Mouse (Mus musculus) MEL (cell line): ENCODE data around the gene Zfp64. TPM values are rescaled to one million over a fixed set of nuclear protein-coding genes. Genes with fewer than 3 reads are reported as not detected.

Source experiments
- DNase-seq: peaks from one replicate; pipeline ENCODE4 v3.0.0; 2011; ENCODE audit warnings: low read depth, low spot score
- H3K27ac ChIP-seq: 2 replicates; pipeline ENCODE4 v1.5.1; 2012; ENCODE audit warnings: low read depth, mild to moderate bottlenecking, control low read depth, low read length, moderate library complexity; ENCODE audit not compliant: control insufficient read depth
- H3K27me3 ChIP-seq, 2 experiments: fragments of 150-350 bp in 1 of 2; sonication (generic) in 1 of 2; 2 replicates each; pipeline ENCODE4 v1.6.1; 2012; ENCODE audit warnings: low read length in 2 of 2, mild to moderate bottlenecking in 2 of 2, improper control_type of control experiment in 1 of 2, moderate library complexity in 1 of 2; ENCODE audit not compliant: insufficient read depth in 2 of 2, control insufficient read depth in 1 of 2
- H3K36me3 ChIP-seq, 2 experiments: 2 replicates each; pipeline ENCODE4 v1.6.1; 2012 to 2014; ENCODE audit warnings: low read length in 2 of 2, improper control_type of control experiment in 1 of 2, inconsistent platforms in 1 of 2, mild to moderate bottlenecking in 1 of 2; ENCODE audit not compliant: insufficient read depth in 2 of 2, control insufficient read depth in 1 of 2
- H3K4me1 ChIP-seq, 2 experiments: fragments of 150-350 bp in 1 of 2; sonication (generic) in 1 of 2; 2 replicates each; pipeline ENCODE4 v1.6.1; 2012; ENCODE audit warnings: low read length in 2 of 2, improper control_type of control experiment in 1 of 2, mild to moderate bottlenecking in 1 of 2; ENCODE audit not compliant: insufficient read depth in 2 of 2, control insufficient read depth in 1 of 2
- H3K4me3 ChIP-seq, 2 experiments: fragments of 150-350 bp in 1 of 2; sonication (generic) in 1 of 2; 2 replicates each; pipeline ENCODE4 v1.5.1; 2012; ENCODE audit warnings: low read depth in 2 of 2, low read length in 2 of 2, mild to moderate bottlenecking in 2 of 2, moderate library complexity in 2 of 2, control low read depth in 1 of 2, improper control_type of control experiment in 1 of 2; ENCODE audit not compliant: control insufficient read depth in 1 of 2, insufficient read depth in 1 of 2
- H3K79me2 ChIP-seq: 2 replicates; pipeline ENCODE4 v1.6.1; 2012; ENCODE audit warnings: mild to moderate bottlenecking, low read length, moderate library complexity; ENCODE audit not compliant: control insufficient read depth, poor library complexity, insufficient read depth
- H3K9ac ChIP-seq: 2 replicates; pipeline ENCODE4 v1.6.1; 2012; ENCODE audit warnings: low read depth, mild to moderate bottlenecking, control low read depth, low read length, moderate library complexity; ENCODE audit not compliant: control insufficient read depth, poor library complexity, severe bottlenecking
- H3K9me3 ChIP-seq: fragments of 150-350 bp; sonication (generic); replicated peaks from 2 replicates; pipeline ENCODE4 v1.6.1; 2012; ENCODE audit warnings: mild to moderate bottlenecking, low read length, improper control_type of control experiment, moderate library complexity; ENCODE audit not compliant: insufficient read depth
- BHLHE40 ChIP-seq: IDR thresholded peaks from 2 replicates; pipeline ENCODE4 v1.6.1; 2012; ENCODE audit warnings: low read depth, mild to moderate bottlenecking, inconsistent platforms, low read length, improper control_type of control experiment, borderline replicate concordance
- CTCF ChIP-seq, 3 experiments: IDR thresholded peaks in 2 of 3; conservative IDR thresholded peaks in 1 of 3; 2 replicates each; pipeline ENCODE4 v1.5.1; 2011 to 2012; ENCODE audit warnings: low read length in 3 of 3, low read depth in 2 of 3, mild to moderate bottlenecking in 2 of 3, improper control_type of control experiment in 1 of 3, inconsistent platforms in 1 of 3, mixed read lengths in 1 of 3, moderate library complexity in 1 of 3; ENCODE audit not compliant: control insufficient read depth in 1 of 3, insufficient read depth in 1 of 3, poor library complexity in 1 of 3, severe bottlenecking in 1 of 3
- EP300 ChIP-seq, 2 experiments: IDR thresholded peaks; 2 replicates each; pipeline ENCODE4 v1.6.1; 2011; ENCODE audit warnings: improper control_type of control experiment in 2 of 2, low read length in 2 of 2, low read depth in 1 of 2, mild to moderate bottlenecking in 1 of 2
- MAX ChIP-seq: IDR thresholded peaks from 2 replicates; pipeline ENCODE4 v1.6.1; 2011; ENCODE audit warnings: low read length, improper control_type of control experiment
- MEF2A ChIP-seq: IDR thresholded peaks from 2 replicates; pipeline ENCODE4 v1.6.1; 2014; ENCODE audit warnings: low read depth, mild to moderate bottlenecking, inconsistent platforms, low read length, improper control_type of control experiment; ENCODE audit not compliant: poor library complexity, insufficient replicate concordance, severe bottlenecking; ENCODE audit errors: extremely low read depth
- NELFE ChIP-seq: IDR thresholded peaks from 2 replicates; pipeline ENCODE4 v1.6.1; 2011; ENCODE audit warnings: low read depth, low read length, improper control_type of control experiment
- NRF1 ChIP-seq: IDR thresholded peaks from 2 replicates; pipeline ENCODE4 v1.6.1; 2014; ENCODE audit warnings: low read depth, mild to moderate bottlenecking, inconsistent platforms, low read length, improper control_type of control experiment, moderate library complexity; ENCODE audit not compliant: poor library complexity, insufficient read depth, severe bottlenecking
- RCOR1 ChIP-seq: IDR thresholded peaks from 2 replicates; pipeline ENCODE4 v1.6.1; 2012; ENCODE audit warnings: low read depth, mild to moderate bottlenecking, inconsistent platforms, low read length, improper control_type of control experiment
- TAL1 ChIP-seq: IDR thresholded peaks from 2 replicates; pipeline ENCODE4 v1.6.1; 2012; ENCODE audit warnings: mild to moderate bottlenecking, inconsistent platforms, low read length, moderate library complexity, mixed read lengths
- USF1 ChIP-seq: IDR thresholded peaks from 2 replicates; pipeline ENCODE4 v1.6.1; 2014; ENCODE audit warnings: low read depth, mild to moderate bottlenecking, inconsistent platforms, low read length, improper control_type of control experiment, moderate library complexity
- polyA plus RNA-seq, 2 experiments: library from polyadenylated mRNA; stranded (reverse) in 1 of 2; unstranded in 1 of 2; fragments of >175 nt in 1 of 2; fragments of >200 nt in 1 of 2; gene quantifications; 2 replicates each; pipeline versions ENCODE4 v1.2.1 to v1.2.4; 2012; ENCODE audit warnings: low replicate concordance in 2 of 2, low read depth in 1 of 2; ENCODE audit not compliant: insufficient read length in 2 of 2, insufficient read depth in 1 of 2, missing spikeins in 1 of 2
- total RNA-seq: library from RNA; depleted of rRNA; stranded (reverse); fragments of 300-350 nt; gene quantifications from 2 replicates; pipeline ENCODE4 v1.2.3, GENCODE M21; 2012

Gene Zfp64
- total and polyA plus RNA-seq, 3 experiments, result 22.4 to 35.8 TPM; not detected in 1

GRCm38 (mm10) chr2:168954835-168955716 is at the start of gene Zfp64 (continued):
- TF ChIP-seq MEF2A (no peak), EP300 (IDR thresholded peaks at IDR 0.05; ENCODE audit: low read depth in 1 of 2, low read length in 2 of 2) (no peak), USF1 (no peak), BHLHE40 (no peak)

DNA sequence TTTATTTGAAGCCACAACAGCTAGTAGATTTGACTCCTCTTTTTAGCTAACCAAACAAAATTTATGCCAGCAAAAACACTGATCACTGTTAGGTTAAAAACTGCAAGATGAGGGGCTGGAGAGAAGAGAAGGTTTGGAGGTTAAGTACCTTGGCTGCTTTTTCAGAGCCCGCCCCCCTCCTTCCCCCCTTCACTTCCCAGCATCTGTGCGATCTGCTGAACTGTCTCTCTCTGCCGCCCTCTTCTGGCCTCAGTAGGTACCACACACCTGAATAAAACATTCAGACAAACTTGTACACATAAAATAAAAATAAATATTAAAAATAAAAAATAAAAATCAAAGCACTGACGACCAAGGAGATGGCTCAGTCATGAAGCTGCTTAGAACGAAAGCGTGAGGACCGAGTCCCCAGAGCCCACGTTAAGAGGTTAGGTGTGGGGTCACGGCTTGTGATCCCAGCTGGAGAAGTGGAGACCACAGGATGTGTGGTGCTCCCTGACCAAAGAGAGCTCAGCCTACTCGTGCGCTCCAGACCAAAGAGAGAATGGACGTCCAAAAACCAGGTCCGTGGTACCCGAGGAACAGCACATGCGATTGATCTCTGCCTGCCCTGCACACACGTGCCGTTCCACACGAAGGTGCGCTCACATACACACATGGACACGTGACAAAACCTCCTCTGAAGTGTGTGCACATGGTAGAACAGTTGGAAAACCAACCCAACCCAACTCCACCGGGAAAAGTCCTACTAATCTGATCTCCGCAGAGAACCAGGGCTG is 37.4 kb upstream of the Zfp64 start:
- no peaks in the 10 kb centered on the region for H3K4me1 ChIP-seq
- no peaks in the 10 kb centered on the region for H3K27me3 ChIP-seq
- H3K9me3 ChIP-seq, result no peaks in the 10 kb centered on the region
- H3K9ac ChIP-seq, result no peak overlapping the region
- H3K27ac ChIP-seq, result no peak overlapping the region
- H3K36me3 ChIP-seq, result no peaks in the 10 kb centered on the region
- H3K4me3 ChIP-seq, result no peak overlapping the region
- H3K79me2 ChIP-seq, result no peaks in the 10 kb centered on the region
- DNase-seq, result peak; percentile 16
- peak in 2 of 3 experiments; percentile 27 to 49; a peak in 5 of 6 replicates for TF ChIP-seq CTCF (IDR thresholded peaks at IDR 0.05 in 2 of 3, conservative IDR thresholded peaks at IDR 0.05 in 1 of 3; ENCODE audit: control insufficient read depth in 1 of 3, insufficient read depth in 1 of 3, low read depth in 2 of 3, low read length in 3 of 3, poor library complexity in 1 of 3, severe bottlenecking in 1 of 3)
- TF ChIP-seq RCOR1, result no peak
- TF ChIP-seq TAL1, result no peak
- no peak for TF ChIP-seq NELFE

- H3K27ac ChIP-seq, result no peak overlapping the region
- no peaks in the 10 kb centered on the region for H3K9me3 ChIP-seq
- no peaks in the 10 kb centered on the region for H3K36me3 ChIP-seq
- no peak for DNase-seq
- no peaks in the 10 kb centered on the region for H3K4me1 ChIP-seq
- H3K27me3 ChIP-seq, result no peaks in the 10 kb centered on the region
- H3K9ac ChIP-seq, result no peak overlapping the region
- TF ChIP-seq NRF1 (no peak), MAX (no peak)
- TF ChIP-seq, all 39 proteins: peak for 0
- H3K79me2 ChIP-seq, result no peaks in the 10 kb centered on the region
- H3K4me3 ChIP-seq, result no peak overlapping the region
These were observed 35.6 kb upstream of the Zfp64 start for GRCm38 (mm10) chr2:168990957-168991356.
